Mouse (Mus musculus): ENCODE measurements around the gene Arel1.

The Arel1 gene

GRCm38 (mm10) chr12:84948584-84949285 lies 22.0 kb downstream of the Arel1 start:
- no peak for DNase-seq (ENCODE audit: low spot score in 2 of 2)

GRCm38 (mm10) chr12:84947894-84948583 lies 22.7 kb downstream of the Arel1 start:
- no peak for DNase-seq (ENCODE audit: low spot score in 2 of 2)

GRCm38 (mm10) chr12:84944813-84945553 lies 25.7 kb downstream of the Arel1 start:
- no peak for DNase-seq (ENCODE audit: low spot score in 2 of 2)

- DNase-seq (ENCODE audit: low spot score in 2 of 2), result no peak
These were observed 26.4 kb downstream of the Arel1 start for GRCm38 (mm10) chr12:84944150-84944812.

- DNase-seq (ENCODE audit: low spot score in 2 of 2), result no peak
These were observed 27.4 kb downstream of the Arel1 start for GRCm38 (mm10) chr12:84943006-84943952.

GRCm38 (mm10) chr12:84941717-84942116 lies 29.0 kb downstream of the Arel1 start:
- no peak for DNase-seq (ENCODE audit: low spot score in 2 of 2)

GRCm38 (mm10) chr12:84940343-84940742 lies 30.4 kb downstream of the Arel1 start:
- no peak for DNase-seq (ENCODE audit: low spot score in 2 of 2)

GRCm38 (mm10) chr12:84939117-84939516 lies 31.6 kb downstream of the Arel1 start:
- no peak for DNase-seq (ENCODE audit: low spot score in 2 of 2)

- DNase-seq (ENCODE audit: low spot score in 2 of 2), result no peak
These were observed 35.4 kb downstream of the Arel1 start for GRCm38 (mm10) chr12:84935343-84935742.

GRCm38 (mm10) chr12:84932210-84932609 lies 38.5 kb downstream of the Arel1 start:
- DNase-seq (ENCODE audit: low spot score in 2 of 2), result no peak

GRCm38 (mm10) chr12:84926542-84926941 lies 44.2 kb downstream of the Arel1 start:
- no peak for DNase-seq (ENCODE audit: low spot score in 2 of 2)

GRCm38 (mm10) chr12:84924324-84924723 lies 46.4 kb downstream of the Arel1 start:
- no peak for DNase-seq (ENCODE audit: low spot score in 2 of 2)

- no peak for DNase-seq (ENCODE audit: low spot score in 2 of 2)
These were observed 48.8 kb downstream of the Arel1 start for GRCm38 (mm10) chr12:84921881-84922419.

GRCm38 (mm10) chr12:84918809-84919208 lies 51.9 kb downstream of the Arel1 start:
- DNase-seq (ENCODE audit: low spot score in 2 of 2), result no peak

- no peak for DNase-seq (ENCODE audit: low spot score in 2 of 2)
These were observed 52.9 kb downstream of the Arel1 start for GRCm38 (mm10) chr12:84917799-84918198.

GRCm38 (mm10) chr12:84914959-84915358 lies 55.7 kb downstream of the Arel1 start:
- DNase-seq (ENCODE audit: low spot score in 2 of 2), result no peak

GRCm38 (mm10) chr12:84912652-84913104 lies 58.0 kb downstream of the Arel1 start:
- DNase-seq (ENCODE audit: low spot score in 2 of 2), result no peak

GRCm38 (mm10) chr12:84911640-84912039 lies 59.1 kb downstream of the Arel1 start:
- no peak for DNase-seq (ENCODE audit: low spot score in 2 of 2)

- DNase-seq (ENCODE audit: low spot score in 2 of 2), result no peak
These were observed 60.6 kb downstream of the Arel1 start for GRCm38 (mm10) chr12:84910066-84910465.

- no peak for DNase-seq (ENCODE audit: low spot score in 2 of 2)
These were observed 62.8 kb downstream of the Arel1 start for GRCm38 (mm10) chr12:84907627-84908480.

Data from spleen, postnatal 14 days (tissue).